20 mouse cellular contexts compared by ENCODE assay signal in the genomic region with DNA sequence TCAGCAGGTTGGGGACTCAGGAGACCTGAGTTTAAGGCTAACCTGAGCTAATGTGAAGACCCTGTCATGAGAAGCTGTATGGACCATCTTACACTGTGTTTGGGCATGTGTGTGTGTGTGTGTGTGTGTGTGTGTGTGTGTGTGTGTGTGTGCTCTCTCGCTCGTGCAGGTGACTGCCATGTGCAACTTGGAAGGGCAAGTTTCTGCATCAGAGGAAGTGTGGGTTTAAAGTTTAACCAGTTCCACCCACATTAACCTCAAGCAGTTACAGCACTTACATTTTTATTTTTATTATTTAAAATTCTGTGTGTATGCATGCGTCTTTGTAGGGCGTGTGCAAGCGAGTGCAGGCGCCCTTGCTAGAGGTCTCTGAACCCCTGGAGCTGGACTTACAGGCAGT.
A peak's percentile ranks its signal among the peaks of the same experiment; 100 is the strongest.
DNase-seq lines count a peak whose midpoint lies in the region; ATAC-seq lines count a peak whose summit lies in the region.
"Had no signal": no experiment of that assay in that cellular context is flagged by ENCODE, and none has a peak within 500 bp of the region (broad histone marks: within the 10 kb centered on the region; RNA-seq: fewer than 3 reads in every experiment).

No protein-coding gene starts in this region.

- H3K4me1 ChIP-seq in kidney, embryonic 15.5 days, result peaks cover 48% of the 10 kb centered on the region
- H3K4me1 ChIP-seq: liver, embryonic 13.5 days had no signal

- H3K4me2 ChIP-seq in kidney, embryonic 15.5 days, result no peak overlapping the region; the same call in 1 of the 2 replicates
- H3K4me2 ChIP-seq: forebrain, embryonic 13.5 days; hindbrain, embryonic 15.5 days; liver, embryonic 13.5 days; lung, embryonic 15.5 days had no signal

- no peak overlapping the region for H3K9ac ChIP-seq in kidney, embryonic 15.5 days
- H3K9ac ChIP-seq: forebrain, embryonic 13.5 days; hindbrain, embryonic 15.5 days; liver, embryonic 13.5 days; lung, embryonic 15.5 days had no signal

- H3K9me3 ChIP-seq in kidney, embryonic 15.5 days (replicated peaks), result no peaks in the 10 kb centered on the region
- H3K9me3 ChIP-seq: forebrain, embryonic 13.5 days; hindbrain, embryonic 15.5 days; liver, embryonic 13.5 days; lung, embryonic 15.5 days; midbrain, embryonic 10.5 days had no signal

- no peak for ATAC-seq in kidney, embryonic 15.5 days (replicated peaks; ENCODE audit: low FRiP score)
- ATAC-seq in activated CD4-positive, CD25-positive, alpha-beta regulatory T cell, adult 4 months, result peak; percentile 64
- ATAC-seq: forebrain, embryonic 13.5 days; Patski had no signal

- no peaks in the 10 kb centered on the region for H3K27me3 ChIP-seq in kidney, embryonic 15.5 days
- H3K27me3 ChIP-seq: forebrain, embryonic 13.5 days; hindbrain, embryonic 15.5 days; liver, embryonic 13.5 days; lung, embryonic 15.5 days; Patski had no signal

- no peak overlapping the region for H3K4me3 ChIP-seq in kidney, embryonic 15.5 days (replicated peaks)
- H3K4me3 ChIP-seq: forebrain, embryonic 13.5 days; hindbrain, embryonic 15.5 days; liver, embryonic 13.5 days; lung, embryonic 15.5 days; midbrain, embryonic 10.5 days had no signal

- no peak for DNase-seq in kidney, postnatal 10 days
- DNase-seq in CD4-positive helper T cell, adult 2 months (ENCODE audit: low read depth, low spot score), result peak; percentile 82
- peak; percentile 45 to 49 for DNase-seq in thymus, postnatal 10 days (ENCODE audit: low spot score in 2 of 2)
- no peak for DNase-seq in lung, postnatal 25 days (ENCODE audit: low spot score)
- DNase-seq in ovary, postnatal 10 days (ENCODE audit: low spot score), result no peak
- DNase-seq: adrenal gland, postnatal 14 days; cerebellum, adult 11 months; cerebellum, postnatal 14 days; heart, adult 11 months; liver, embryonic 13.5 days; retina, postnatal 1 day; right cerebral cortex, postnatal 4 days had no signal

- H3K27ac ChIP-seq in kidney, embryonic 15.5 days, result peak overlapping the region; percentile 75
- H3K27ac ChIP-seq: forebrain, embryonic 13.5 days; hindbrain, embryonic 15.5 days; liver, embryonic 13.5 days; lung, embryonic 15.5 days; macrophage; midbrain, embryonic 10.5 days had no signal

- WGBS in kidney, embryonic 15.5 days, result 86% methylated on average over 6 of the region's 6 CpGs

- peaks cover 26% of the 10 kb centered on the region for H3K36me3 ChIP-seq in kidney, embryonic 15.5 days
- H3K36me3 ChIP-seq: hindbrain, embryonic 15.5 days had no signal

Comparison
In these comparisons a context has a peak if more than half of its experiments do, and no peak if none do; other contexts are left out.
1. DNase-seq: peak in CD4-positive helper T cell, adult 2 months (single experiment) and thymus, postnatal 10 days (2 of 2); none in kidney, postnatal 10 days (single experiment), lung, postnatal 25 days (single experiment) and ovary, postnatal 10 days (single experiment).